Mouse (Mus musculus) lung, adult 18-20 months (tissue): ENCODE measurements around the gene Arl5a.
A peak's percentile ranks its signal among the peaks of the same experiment; 100 is the strongest.

Source experiments
- DNase-seq, 2 experiments: peaks; one replicate each; pipeline ENCODE4 v3.0.0; 2022; ENCODE audit warnings: mixed read lengths in 2 of 2

Gene Arl5a

DNA sequence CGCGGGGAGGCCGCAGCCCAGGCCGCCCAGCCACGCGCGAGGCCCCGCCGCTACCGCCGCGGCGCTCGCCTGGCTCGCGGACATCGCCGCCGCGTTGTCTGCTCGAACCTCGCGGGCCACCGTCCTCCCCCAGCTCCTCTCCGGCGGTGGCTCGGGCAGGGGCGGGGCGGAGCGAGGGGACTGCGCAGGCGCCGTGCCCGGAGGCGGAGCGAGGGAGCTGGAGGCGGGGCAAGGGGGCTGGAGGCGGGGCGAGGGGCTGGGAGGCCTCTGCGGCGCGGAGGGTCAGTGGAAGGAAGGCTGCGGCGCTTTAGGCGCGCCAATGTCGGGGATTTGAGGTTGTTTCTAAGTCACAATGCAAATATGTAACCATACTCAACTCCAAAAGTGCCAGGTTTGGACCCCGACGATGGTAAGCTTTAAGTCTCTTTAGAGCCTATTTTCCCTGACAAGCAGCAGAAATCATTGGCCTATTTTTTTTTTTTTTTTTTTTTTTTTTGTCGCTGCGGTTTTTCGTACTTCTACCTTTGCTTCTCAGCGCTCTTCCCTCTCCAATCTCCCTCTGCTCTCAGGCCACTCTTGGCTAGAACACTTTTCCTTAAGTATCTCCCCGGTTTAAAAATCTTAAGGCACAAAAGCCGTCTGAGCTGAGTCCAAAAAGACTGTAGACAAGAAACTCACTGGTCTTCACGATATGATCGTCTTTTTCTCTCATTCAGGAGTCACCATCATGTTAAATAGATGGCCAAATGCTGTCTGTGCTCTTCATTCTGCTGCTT, at the start of gene Arl5a:
TSS of gene Arl5a (minus strand) at position 155 of the 776 bp plus-strand sequence.
- peak; percentile 92 for DNase-seq

- peak; percentile 42 to 64 for DNase-seq
These were observed 47.0 kb upstream of the Arl5a start for GRCm38 (mm10) chr2:52471545-52472291.

- no peak for DNase-seq
These were observed 45.4 kb upstream of the Arl5a start for GRCm38 (mm10) chr2:52470044-52470560.

GRCm38 (mm10) chr2:52467629-52468028, 42.9 kb upstream of the Arl5a start:
- no peak for DNase-seq

- no peak for DNase-seq
These were observed 36.7 kb upstream of the Arl5a start for GRCm38 (mm10) chr2:52461206-52461967.

DNA sequence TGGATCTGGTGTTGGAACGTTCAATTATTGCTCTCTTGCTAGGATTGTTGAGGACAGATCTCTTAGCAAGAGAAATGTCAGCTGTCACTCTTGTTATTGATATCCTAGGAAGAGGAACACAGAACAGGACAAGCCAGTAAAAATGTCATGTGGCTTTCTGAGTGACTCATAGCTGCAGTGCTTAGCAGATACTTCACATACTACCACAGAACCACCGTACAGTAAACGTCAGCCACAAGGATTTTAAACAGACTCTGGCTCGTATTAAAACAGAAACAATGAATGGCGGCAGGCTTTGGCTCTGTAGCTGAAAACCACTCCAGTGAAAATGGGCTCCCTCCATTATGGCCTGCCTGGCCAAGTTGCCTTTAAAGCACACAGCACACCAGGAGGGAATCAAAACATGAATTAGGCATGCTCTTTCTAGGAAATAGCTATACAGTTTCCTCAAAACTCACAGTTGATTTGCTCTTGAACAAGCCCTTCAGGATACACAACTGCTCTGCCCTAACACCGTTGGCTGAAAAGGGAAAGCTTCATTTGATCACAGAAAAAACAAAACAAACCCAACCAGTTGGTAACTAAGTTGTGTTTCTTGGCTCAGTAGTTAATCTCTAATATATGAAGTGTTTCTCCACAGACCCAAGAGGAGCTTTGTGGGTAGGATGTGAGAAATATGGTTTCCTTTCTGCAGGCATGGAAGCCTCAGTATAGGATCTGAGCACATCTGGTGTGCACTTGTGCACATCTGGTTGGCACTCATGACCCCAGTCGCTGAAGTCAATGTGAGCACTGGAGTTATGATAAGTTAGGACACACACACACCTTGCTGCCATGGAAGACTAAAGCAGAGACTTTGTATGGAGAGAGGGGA, 31.1 kb upstream of the Arl5a start:
- DNase-seq, result no peak

DNA sequence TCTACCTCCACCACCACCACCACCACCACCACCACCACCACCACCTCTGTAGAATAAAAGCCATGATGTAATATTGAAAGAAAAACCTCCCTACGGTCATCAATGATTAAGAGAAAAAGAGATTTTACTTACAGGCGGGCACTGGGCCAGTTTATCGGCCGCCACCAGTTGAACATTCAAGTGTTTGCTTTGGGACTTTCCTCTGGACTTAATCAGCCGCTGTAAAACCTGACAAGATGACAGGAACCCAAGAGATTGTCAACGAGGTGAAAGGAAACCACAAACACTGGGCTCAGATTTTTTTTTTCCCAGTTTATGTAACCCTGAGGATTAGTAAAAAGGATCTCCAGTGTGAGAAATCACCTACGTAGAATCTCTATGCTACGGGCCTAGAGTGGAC, 25.1 kb upstream of the Arl5a start:
- peak in 1 of 2 experiments; percentile 46 for DNase-seq

DNA sequence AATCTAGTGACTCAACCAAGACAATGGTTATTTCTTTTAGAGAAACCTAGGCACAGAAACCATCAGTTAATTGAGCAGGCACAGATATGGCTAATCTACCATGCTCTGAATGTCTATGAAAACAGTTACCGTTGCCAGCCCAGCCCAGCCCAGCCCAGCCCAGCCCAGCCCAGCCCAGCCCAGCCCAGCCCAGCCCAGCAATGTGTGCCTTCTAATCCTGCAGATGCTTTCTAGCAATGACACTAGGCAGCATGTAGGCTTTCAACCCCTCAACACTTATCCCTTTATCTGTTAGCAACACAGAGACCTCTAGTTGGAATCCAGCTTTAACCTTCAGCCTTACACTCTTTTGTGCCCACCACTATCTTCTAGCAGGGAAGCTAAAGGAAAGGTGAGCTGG, 24.2 kb upstream of the Arl5a start:
- DNase-seq, result no peak

DNA sequence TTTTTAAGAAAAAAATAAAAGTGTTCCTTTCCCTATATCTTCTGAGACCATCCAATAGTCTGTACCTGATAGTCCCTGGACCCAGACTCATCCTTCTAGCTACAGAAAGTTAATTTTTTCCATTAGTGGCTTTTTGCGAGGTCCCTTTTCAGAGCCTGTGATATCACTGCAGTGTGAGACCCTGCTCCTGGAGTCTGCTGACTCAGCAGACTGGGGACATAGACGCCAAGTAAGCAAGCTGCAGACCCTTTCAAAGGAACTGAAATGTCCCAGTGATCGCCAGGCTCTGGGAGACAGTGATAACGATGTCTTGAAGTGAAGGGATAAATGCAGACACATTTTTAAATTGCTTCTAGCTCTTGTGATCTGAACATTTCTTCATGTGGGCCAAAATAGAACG, 21.9 kb upstream of the Arl5a start:
- DNase-seq, result no peak

DNA sequence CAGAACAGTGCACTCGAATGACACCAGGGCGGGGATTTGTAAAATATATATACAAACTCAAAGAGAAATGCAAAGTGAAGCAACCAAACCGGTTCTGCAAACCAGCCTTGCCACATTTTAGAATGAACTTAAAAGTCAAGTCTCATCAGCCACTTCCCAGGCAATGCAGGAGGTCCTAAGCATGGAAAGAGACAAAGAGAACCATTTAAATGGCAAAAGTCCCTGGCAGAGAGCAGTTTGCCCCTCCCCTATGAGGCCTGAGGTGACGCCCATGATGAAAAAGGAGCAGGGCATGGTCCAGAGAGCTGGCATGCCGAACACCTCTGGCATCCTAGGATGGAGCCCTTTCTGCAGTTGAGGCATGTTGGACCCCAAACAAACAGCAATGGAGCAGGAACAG, 17.4 kb upstream of the Arl5a start:
- peak; percentile 31 to 65 for DNase-seq

DNA sequence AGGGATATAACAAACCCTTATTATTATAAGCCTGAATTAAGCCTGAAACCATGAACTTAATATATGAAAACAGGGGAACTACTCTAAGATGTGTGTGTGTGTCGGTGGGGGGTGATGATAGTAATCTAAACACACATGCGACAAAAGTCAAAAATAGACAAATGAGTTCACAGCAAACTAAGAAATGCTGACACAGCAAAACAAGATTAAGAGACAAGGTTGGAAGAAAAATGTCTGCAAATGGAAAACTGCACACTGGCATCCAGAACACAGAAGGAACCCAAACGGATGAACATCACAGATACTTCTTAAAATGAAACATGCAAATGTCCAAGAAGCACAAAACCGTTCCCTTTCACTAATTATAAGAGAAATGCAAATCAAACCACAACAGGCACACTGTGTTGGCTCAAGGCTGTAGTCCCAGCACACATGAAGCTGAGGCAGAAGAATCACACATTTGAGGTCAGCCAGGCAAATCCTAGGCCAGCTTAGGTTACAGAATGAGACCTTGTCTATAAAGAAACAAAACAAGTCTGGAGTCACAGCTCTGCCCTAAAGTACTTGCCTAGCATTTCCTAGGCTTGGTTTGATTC, 15.8 kb upstream of the Arl5a start:
- no peak for DNase-seq

DNA sequence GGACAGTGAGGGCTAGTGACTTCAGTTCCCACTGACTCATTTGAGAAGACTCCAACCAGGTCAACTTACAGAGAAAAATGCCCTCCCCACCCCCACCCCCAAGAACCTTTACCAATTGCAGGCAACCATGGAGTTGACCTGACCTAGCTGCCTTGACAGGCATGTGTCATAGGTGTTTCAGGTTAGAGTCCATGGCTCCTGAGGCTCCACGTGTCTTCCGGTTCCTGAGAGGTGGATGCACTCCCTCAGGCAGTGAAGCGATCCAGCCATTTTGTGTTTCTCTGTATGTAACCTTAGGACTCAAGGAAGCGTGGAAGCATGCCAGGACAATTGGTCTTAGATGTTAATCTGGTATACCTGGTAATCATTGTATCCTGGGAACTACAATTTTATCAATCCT, 13.7 kb upstream of the Arl5a start:
- DNase-seq, result no peak

DNA sequence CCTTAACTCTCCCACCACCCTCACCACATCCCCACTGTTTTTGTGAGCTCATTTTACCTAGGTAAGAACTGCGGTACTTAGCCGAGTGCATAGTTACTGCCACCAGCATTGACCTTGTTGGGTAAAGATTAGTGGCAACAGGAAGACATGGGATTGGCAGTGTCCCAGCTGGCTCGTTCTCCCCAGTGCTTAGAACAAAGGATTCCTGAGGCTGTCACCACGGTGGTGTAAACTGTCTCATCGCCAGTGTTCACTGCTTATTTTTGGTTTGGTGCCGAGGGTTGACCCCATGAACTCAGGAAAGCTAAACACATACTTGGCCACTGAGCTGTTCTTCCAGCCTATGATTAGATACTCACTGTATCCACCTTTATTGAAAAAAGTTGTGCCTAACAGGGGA, 13.3 kb upstream of the Arl5a start:
- DNase-seq, result peak; percentile 88 to 90

GRCm38 (mm10) chr2:52435919-52436632, 11.4 kb upstream of the Arl5a start:
- DNase-seq, result no peak

DNA sequence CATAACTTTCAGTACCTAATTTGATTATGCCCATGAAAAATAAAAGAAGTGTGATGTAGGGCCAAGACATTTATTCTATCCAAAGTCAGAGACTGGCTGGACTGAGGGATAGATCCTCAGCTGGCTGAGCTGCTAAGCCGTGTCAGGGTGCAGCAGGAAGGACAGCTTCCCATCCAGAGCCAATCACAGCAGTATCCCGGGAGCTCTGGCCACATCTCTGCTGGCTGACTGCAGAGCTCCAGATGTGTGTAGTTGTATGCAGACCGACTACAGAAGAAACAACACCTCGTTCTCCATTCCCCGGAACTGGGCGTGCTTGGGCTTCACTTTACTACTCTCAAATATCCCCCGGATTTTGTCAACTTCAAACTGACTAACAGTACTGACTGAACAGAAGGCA, 8.7 kb upstream of the Arl5a start:
- no peak for DNase-seq

GRCm38 (mm10) chr2:52427383-52427782, 2.7 kb upstream of the Arl5a start:
- no peak for DNase-seq

DNA sequence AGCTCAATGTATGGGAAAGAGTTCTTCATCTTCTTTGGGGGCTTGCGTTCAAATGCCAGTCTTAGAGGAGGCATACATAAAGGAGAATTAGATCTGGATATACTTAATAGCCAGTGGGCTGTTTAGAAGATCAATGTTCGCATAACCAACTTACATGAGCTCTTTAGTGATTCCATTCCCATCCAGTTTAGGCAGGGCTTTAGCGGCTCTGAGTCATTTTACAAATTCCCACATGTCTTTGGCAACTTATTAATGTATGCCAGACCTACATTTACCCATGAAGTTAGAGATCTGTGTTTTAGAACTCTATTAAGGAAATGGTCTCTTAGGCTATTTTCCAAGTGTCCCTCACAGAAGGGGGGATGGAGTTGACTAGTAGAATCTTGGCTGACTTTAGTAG, 1.3 kb upstream of the Arl5a start:
- DNase-seq, result no peak

DNA sequence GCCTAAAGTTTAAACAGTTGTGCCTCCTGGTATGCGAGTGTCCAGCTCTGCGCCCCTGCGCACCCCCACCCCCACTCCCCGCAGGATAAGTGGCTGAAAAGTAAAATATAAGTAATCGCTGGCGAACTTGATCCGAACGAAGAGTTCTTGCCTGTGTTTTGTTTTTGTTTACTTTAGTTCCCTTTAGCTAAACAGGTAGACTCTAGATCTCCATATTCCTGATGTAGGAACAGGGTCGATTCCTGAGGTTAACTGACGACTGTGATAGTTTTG, 758 bp upstream of the Arl5a start:
- no peak for DNase-seq

- DNase-seq, result peak; percentile 49 to 51
These were observed 413 bp downstream of the Arl5a start for GRCm38 (mm10) chr2:52424248-52424728.

DNA sequence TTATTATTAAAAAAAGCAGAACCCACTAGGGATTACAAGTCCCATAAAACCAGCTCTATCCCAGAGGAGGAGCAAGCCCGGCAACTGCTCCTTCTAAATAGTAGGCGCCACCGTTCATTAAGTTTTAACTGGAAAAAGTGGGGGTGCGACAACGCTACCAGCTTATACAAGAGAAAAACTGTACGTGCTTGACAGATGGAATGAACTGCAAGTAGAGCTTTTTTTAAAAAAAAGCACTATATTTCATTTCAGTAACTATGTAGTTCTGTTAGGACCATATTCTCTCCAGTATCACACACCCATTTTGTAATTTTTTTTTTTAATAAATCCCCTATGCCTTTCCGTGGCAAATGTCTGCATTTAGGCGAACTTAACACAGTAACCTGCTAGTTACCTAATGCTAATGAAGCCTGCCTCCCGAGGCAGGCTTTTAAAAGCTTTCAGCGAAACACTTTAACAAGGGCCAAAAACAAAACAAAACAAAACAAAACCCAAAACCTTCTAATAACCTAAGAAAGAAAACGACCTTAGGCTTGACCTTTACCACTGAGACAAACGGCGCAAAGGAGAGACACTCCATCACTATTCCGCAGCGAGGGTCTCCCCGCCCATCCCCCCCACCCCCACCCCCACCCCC, 972 bp downstream of the Arl5a start:
- no peak for DNase-seq
